In genomic region chr8:86961218-86962195, GRCm38 (mm10) we compare ENCODE assay signal across 13 mouse cellular contexts.
DNase-seq lines count a peak whose midpoint lies in the region; ATAC-seq and TF ChIP-seq lines count a peak whose summit lies in the region.
"Had no signal": no experiment of that assay in that cellular context is flagged by ENCODE, and none has a peak within 500 bp of the region (broad histone marks: within the 10 kb centered on the region; RNA-seq: fewer than 3 reads in every experiment).

No protein-coding gene starts in this region.

- no peak for TF ChIP-seq EP300 in lung, postnatal 0 days (IDR thresholded peaks at IDR 0.05)

- peaks cover 3% of the 10 kb centered on the region; the same call in 1 of the 2 replicates for H3K9me3 ChIP-seq in forebrain, embryonic 14.5 days (replicated peaks; ENCODE audit: control insufficient read depth, low read length)
- H3K9me3 ChIP-seq in midbrain, embryonic 13.5 days = no peaks in the 10 kb centered on the region
- no peaks in the 10 kb centered on the region for H3K9me3 ChIP-seq in lung, postnatal 0 days (ENCODE audit: low read length)
- H3K9me3 ChIP-seq: lung, embryonic 15.5 days had no signal

- H3K36me3 ChIP-seq in forebrain, embryonic 14.5 days (ENCODE audit: control insufficient read depth, insufficient read depth, low read length) = no peaks in the 10 kb centered on the region
- no peaks in the 10 kb centered on the region for H3K36me3 ChIP-seq in midbrain, embryonic 13.5 days
- H3K36me3 ChIP-seq in lung, postnatal 0 days (ENCODE audit: insufficient read depth, low read length) = no peaks in the 10 kb centered on the region
- H3K36me3 ChIP-seq: limb, embryonic 12.5 days; lung, embryonic 15.5 days had no signal

- H3K27me3 ChIP-seq in forebrain, embryonic 14.5 days (replicated peaks; ENCODE audit: control insufficient read depth, insufficient read depth, low read length) = no peaks in the 10 kb centered on the region
- H3K27me3 ChIP-seq in midbrain, embryonic 13.5 days = no peaks in the 10 kb centered on the region
- no peaks in the 10 kb centered on the region for H3K27me3 ChIP-seq in lung, postnatal 0 days (replicated peaks; ENCODE audit: insufficient read depth, low read length)
- H3K27me3 ChIP-seq: limb, embryonic 12.5 days; lung, embryonic 15.5 days had no signal

- no peak overlapping the region for H3K9ac ChIP-seq in forebrain, embryonic 14.5 days (ENCODE audit: low read length)
- no peak overlapping the region for H3K9ac ChIP-seq in midbrain, embryonic 13.5 days (replicated peaks)
- no peak overlapping the region for H3K9ac ChIP-seq in lung, postnatal 0 days (replicated peaks; ENCODE audit: low read depth)
- H3K9ac ChIP-seq: limb, embryonic 12.5 days; lung, embryonic 15.5 days had no signal

- peak overlapping the region; percentile 30; the same call in 1 of the 2 replicates for H3K4me2 ChIP-seq in forebrain, embryonic 14.5 days (ENCODE audit: low read length)
- peak overlapping the region; percentile 30 for H3K4me2 ChIP-seq in midbrain, embryonic 13.5 days (replicated peaks)
- no peak overlapping the region for H3K4me2 ChIP-seq in lung, postnatal 0 days (replicated peaks; ENCODE audit: low read depth, low read length)
- H3K4me2 ChIP-seq: limb, embryonic 12.5 days; lung, embryonic 15.5 days had no signal

- H3K27ac ChIP-seq in forebrain, embryonic 14.5 days (ENCODE audit: low read depth, low read length) = no peak overlapping the region
- H3K27ac ChIP-seq in midbrain, embryonic 13.5 days = peak overlapping the region; percentile 39; the same call in 1 of the 2 replicates
- no peak overlapping the region for H3K27ac ChIP-seq in lung, postnatal 0 days (ENCODE audit: low read length)
- H3K27ac ChIP-seq: limb, embryonic 12.5 days; lung, embryonic 15.5 days had no signal

- no peak overlapping the region for H3K4me3 ChIP-seq in forebrain, embryonic 14.5 days (ENCODE audit: low read depth, low read length)
- H3K4me3 ChIP-seq in midbrain, embryonic 13.5 days (replicated peaks) = no peak overlapping the region
- H3K4me3 ChIP-seq in lung, postnatal 0 days (ENCODE audit: low read depth, low read length) = no peak overlapping the region
- H3K4me3 ChIP-seq: limb, embryonic 12.5 days; lung, embryonic 15.5 days had no signal

- ATAC-seq in forebrain, embryonic 14.5 days = peak; percentile 95
- peak; percentile 93 for ATAC-seq in midbrain, embryonic 13.5 days
- no peak for ATAC-seq in lung, postnatal 0 days

- WGBS in forebrain, embryonic 14.5 days = 7% methylated on average over 20 of the region's 20 CpGs
- WGBS in midbrain, embryonic 13.5 days = 24% methylated on average over 20 of the region's 20 CpGs
- 77% methylated on average over 20 of the region's 20 CpGs for WGBS in lung, postnatal 0 days

- intact Hi-C loops in left cerebral cortex, postnatal 4 days (cut with DNase I) = no loop called here

- H3K4me1 ChIP-seq in forebrain, embryonic 14.5 days (ENCODE audit: control insufficient read depth, insufficient read depth, low read length) = peaks cover 11% of the 10 kb centered on the region; the same call in 1 of the 2 replicates
- H3K4me1 ChIP-seq in midbrain, embryonic 13.5 days (replicated peaks) = peaks cover 24% of the 10 kb centered on the region
- no peaks in the 10 kb centered on the region for H3K4me1 ChIP-seq in lung, postnatal 0 days (ENCODE audit: insufficient read depth, low read depth, low read length)
- H3K4me1 ChIP-seq: limb, embryonic 12.5 days; lung, embryonic 15.5 days had no signal

- peak; percentile 28 for DNase-seq in ES-CJ7 (ENCODE audit: low read depth, low spot score)
- peak; percentile 42 for DNase-seq in R1 (ENCODE audit: low read depth, low spot score)
- peak; percentile 93 for DNase-seq in forebrain, embryonic 14.5 days (ENCODE audit: low spot score)
- no peak for DNase-seq in left cerebral cortex, postnatal 4 days
- no peak for DNase-seq in lung, postnatal 0 days (ENCODE audit: low spot score)
- no peak for DNase-seq in cerebellum, adult 18-20 months
- DNase-seq: heart, adult 18-20 months; kidney, postnatal 25 days; right cerebral cortex, adult 18-20 months; thymus, postnatal 25 days had no signal

- TF ChIP-seq CTCF in lung, postnatal 0 days (IDR thresholded peaks at IDR 0.05) = no peak

Comparison
In these comparisons a context has a peak if more than half of its experiments do, and no peak if none do; other contexts are left out.
1. DNase-seq: peak in ES-CJ7 (single experiment), R1 (single experiment) and forebrain, embryonic 14.5 days (single experiment); none in left cerebral cortex, postnatal 4 days (single experiment), lung, postnatal 0 days (single experiment) and cerebellum, adult 18-20 months (0 of 2).